Mouse (Mus musculus) G1E (cell line): ENCODE data around the gene Mindy2. TPM values are rescaled to one million over a fixed set of nuclear protein-coding genes. Genes with fewer than 3 reads are reported as not detected.
A peak's percentile ranks its signal among the peaks of the same experiment; 100 is the strongest.

Experiments used
- ATAC-seq: 2 replicates; pipeline ENCODE4 v1.8.0; 2016; ENCODE audit warnings: mild to moderate bottlenecking; ENCODE audit not compliant: insufficient number of reproducible peaks, poor library complexity, low FRiP score, severe bottlenecking; ENCODE audit errors: extremely low read depth
- DNase-seq: peaks from one replicate; pipeline ENCODE4 v3.0.0; 2012; ENCODE audit warnings: low spot score
- H3K27me3 ChIP-seq: 2 replicates; pipeline ENCODE4 v1.6.1; 2012; ENCODE audit warnings: mild to moderate bottlenecking, low read length, inconsistent platforms; ENCODE audit not compliant: insufficient read depth
- H3K36me3 ChIP-seq: replicated peaks from 2 replicates; pipeline ENCODE3; 2012; ENCODE audit warnings: mild to moderate bottlenecking, inconsistent platforms
- H3K4me1 ChIP-seq: 2 replicates; pipeline ENCODE4 v1.6.1; 2012; ENCODE audit warnings: low read depth, low read length, inconsistent platforms, mixed read lengths; ENCODE audit not compliant: insufficient read depth
- H3K4me3 ChIP-seq: 2 replicates; pipeline ENCODE4 v1.5.1; 2012; ENCODE audit warnings: low read depth, mild to moderate bottlenecking, inconsistent platforms, low read length, moderate library complexity, mixed read lengths
- H3K9me3 ChIP-seq: replicated peaks from 2 replicates; pipeline ENCODE4 v1.6.1; 2012; ENCODE audit warnings: inconsistent platforms
- CTCF ChIP-seq: IDR thresholded peaks from 2 replicates; pipeline ENCODE4 v1.5.1; 2012; ENCODE audit warnings: low read depth, low read length, inconsistent platforms, mixed read lengths
- GATA1 ChIP-seq: IDR thresholded peaks from 2 replicates; pipeline ENCODE4 v1.6.1; 2012; ENCODE audit warnings: borderline replicate concordance, low read length, inconsistent platforms, mixed read lengths
- GATA2 ChIP-seq: IDR thresholded peaks from 2 replicates; pipeline ENCODE4 v1.6.1; 2012; ENCODE audit warnings: low read depth, low read length, inconsistent platforms, borderline replicate concordance
- POLR2AphosphoS5 ChIP-seq: IDR thresholded peaks from 2 replicates; pipeline ENCODE4 v1.6.1; 2012; ENCODE audit warnings: low read depth, low read length, inconsistent platforms; ENCODE audit not compliant: insufficient replicate concordance
- TAL1 ChIP-seq: conservative IDR thresholded peaks from 2 replicates; pipeline ENCODE4 v1.6.1; 2012; ENCODE audit warnings: low read depth, low read length, inconsistent platforms, mixed read lengths
- polyA plus RNA-seq: library from polyadenylated mRNA; stranded (reverse); fragments of >175 nt; gene quantifications from 2 replicates; pipeline ENCODE4 v1.2.3, GENCODE M21; 2012
- total RNA-seq, 2 experiments: library from RNA; stranded (forward) in 1 of 2; stranded (reverse) in 1 of 2; fragments of 200-1000 nt in 1 of 2; fragments of >200 nt in 1 of 2; fragmentation: Nextera tagmentation in 1 of 2; gene quantifications; 2 replicates each; pipeline ENCODE4 v1.2.3; 2014 to 2017

The Mindy2 gene
- total and polyA plus RNA-seq, 3 experiments = 16.2 to 50.7 (median 38.4) TPM

GRCm38 (mm10) chr9:70590775-70591174 lies 66.2 kb downstream of the Mindy2 start:
- DNase-seq (peak; percentile 45), ATAC-seq (peak; percentile 57; the same call in 1 of the 2 replicates)
- H3K9me3 ChIP-seq = no peaks in the 10 kb centered on the region
- TF ChIP-seq GATA2 (no peak), GATA1 (no peak)
- no peaks in the 10 kb centered on the region for H3K27me3 ChIP-seq
- H3K36me3 ChIP-seq = peaks cover 99% of the 10 kb centered on the region
- peaks cover 15% of the 10 kb centered on the region for H3K4me1 ChIP-seq
- no peak overlapping the region for H3K4me3 ChIP-seq

- H3K9me3 ChIP-seq = no peaks in the 10 kb centered on the region
- no peak for TF ChIP-seq GATA2
- TF ChIP-seq GATA1 = no peak
- TF ChIP-seq POLR2AphosphoS5 = no peak
- TF ChIP-seq CTCF = no peak
- no peak for TF ChIP-seq TAL1
- DNase-seq = no peak
- H3K4me1 ChIP-seq = peaks cover 27% of the 10 kb centered on the region
- no peaks in the 10 kb centered on the region for H3K27me3 ChIP-seq
- peaks cover 92% of the 10 kb centered on the region for H3K36me3 ChIP-seq
- H3K4me3 ChIP-seq = no peak overlapping the region
- ATAC-seq = no peak
These were observed 69.8 kb downstream of the Mindy2 start for GRCm38 (mm10) chr9:70587171-70587570.

GRCm38 (mm10) chr9:70585172-70585571 lies 71.8 kb downstream of the Mindy2 start:
- peak; percentile 13 for DNase-seq
- Histone ChIP-seq H3K36me3 (peaks cover 91% of the 10 kb centered on the region), H3K4me1 (peaks cover 19% of the 10 kb centered on the region), H3K4me3 (no peak overlapping the region), H3K9me3 (no peaks in the 10 kb centered on the region), H3K27me3 (no peaks in the 10 kb centered on the region)
- ATAC-seq = peak; percentile 45; the same call in 1 of the 2 replicates
- no peak for TF ChIP-seq TAL1
- TF ChIP-seq POLR2AphosphoS5 = no peak
- TF ChIP-seq GATA2 = no peak
- TF ChIP-seq CTCF = no peak

GRCm38 (mm10) chr9:70584641-70585040 lies 72.3 kb downstream of the Mindy2 start:
- H3K9me3 ChIP-seq = no peaks in the 10 kb centered on the region
- ATAC-seq = no peak
- DNase-seq = no peak
- no peak overlapping the region for H3K4me3 ChIP-seq
- no peaks in the 10 kb centered on the region for H3K27me3 ChIP-seq
- TF ChIP-seq CTCF (no peak), POLR2AphosphoS5 (no peak), GATA1 (no peak), TAL1 (no peak), GATA2 (no peak)
- H3K4me1 ChIP-seq = peaks cover 19% of the 10 kb centered on the region
- peaks cover 91% of the 10 kb centered on the region for H3K36me3 ChIP-seq

GRCm38 (mm10) chr9:70580956-70581355 lies 76.0 kb downstream of the Mindy2 start:
- Histone ChIP-seq H3K36me3 (peaks cover 84% of the 10 kb centered on the region), H3K4me3 (no peak overlapping the region), H3K27me3 (no peaks in the 10 kb centered on the region), H3K4me1 (peaks cover 16% of the 10 kb centered on the region), H3K9me3 (no peaks in the 10 kb centered on the region)
- DNase-seq = no peak
- ATAC-seq = no peak
- TF ChIP-seq TAL1 = no peak
- no peak for TF ChIP-seq GATA1
- TF ChIP-seq POLR2AphosphoS5 = no peak
- no peak for TF ChIP-seq GATA2

- TF ChIP-seq GATA2 (no peak), TAL1 (no peak), CTCF (no peak), GATA1 (no peak)
- H3K9me3 ChIP-seq = no peaks in the 10 kb centered on the region
- no peaks in the 10 kb centered on the region for H3K27me3 ChIP-seq
- no peak for ATAC-seq
- H3K36me3 ChIP-seq = peaks cover 81% of the 10 kb centered on the region
- H3K4me3 ChIP-seq = no peak overlapping the region
- peaks cover 5% of the 10 kb centered on the region; the same call in 1 of the 2 replicates for H3K4me1 ChIP-seq
- no peak for DNase-seq
These were observed 78.9 kb downstream of the Mindy2 start for GRCm38 (mm10) chr9:70578123-70578522.

- H3K27me3 ChIP-seq = no peaks in the 10 kb centered on the region
- peaks cover 66% of the 10 kb centered on the region for H3K36me3 ChIP-seq
- TF ChIP-seq GATA2 (no peak), CTCF (no peak), POLR2AphosphoS5 (no peak), TAL1 (no peak), GATA1 (no peak)
- H3K9me3 ChIP-seq = no peaks in the 10 kb centered on the region
- ATAC-seq (no peak), DNase-seq (no peak)
- no peak overlapping the region for H3K4me3 ChIP-seq
- H3K4me1 ChIP-seq = no peaks in the 10 kb centered on the region
These were observed 86.6 kb downstream of the Mindy2 start for GRCm38 (mm10) chr9:70570351-70570750.
